Mouse (Mus musculus): ENCODE measurements around the gene Ahnak. TPM values are rescaled to one million over a fixed set of nuclear protein-coding genes. Genes with fewer than 3 reads are reported as not detected.

Gene Ahnak
- polyA plus RNA-seq, 1 experiment from 2014 or later = 30.6 TPM

DNA sequence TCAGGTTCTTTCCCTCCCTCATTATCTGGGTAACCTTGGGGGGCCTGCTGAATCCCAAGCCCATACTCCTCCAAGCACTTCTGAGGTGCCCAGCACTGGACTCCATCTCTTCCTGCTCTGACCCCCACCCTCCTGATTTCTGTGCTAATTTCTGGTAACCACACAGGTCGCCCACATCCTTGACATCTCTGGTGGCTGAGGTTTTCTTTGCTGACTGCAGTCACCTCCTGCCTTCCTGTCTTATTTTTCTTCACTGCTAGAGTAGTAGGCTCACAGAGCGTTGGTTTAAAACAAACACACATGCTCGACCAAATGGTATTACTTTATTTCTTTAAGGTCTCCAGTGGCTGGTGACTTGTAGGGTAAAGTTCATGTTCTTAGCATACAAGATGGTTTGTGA lies 49.1 kb downstream of the Ahnak start:
- H3K27me3 ChIP-seq (ENCODE audit: control insufficient read depth, insufficient read depth, low read length) = no peaks in the 10 kb centered on the region
- no peaks in the 10 kb centered on the region for H3K36me3 ChIP-seq (ENCODE audit: control insufficient read depth, insufficient read depth, low read length)
- no peak for ATAC-seq (ENCODE audit: insufficient number of reproducible peaks, insufficient read depth, low FRiP score, low read depth)
- H3K4me1 ChIP-seq (ENCODE audit: control insufficient read depth in 2 of 2, insufficient read depth in 2 of 2, low read length in 2 of 2) = peaks cover 12 to 13% of the 10 kb centered on the region in 2 experiments
- H3K27ac ChIP-seq (replicated peaks in 1 of 2; ENCODE audit: control insufficient read depth in 1 of 2, insufficient read depth in 1 of 2, low read depth in 2 of 2, low read length in 2 of 2) = no peak overlapping the region
- H3K4me2 ChIP-seq (ENCODE audit: low read length) = no peak overlapping the region
- WGBS = 69% methylated on average over 3 of the region's 3 CpGs
- H3K4me3 ChIP-seq (ENCODE audit: control insufficient read depth in 1 of 2, insufficient read depth in 1 of 2, low read depth in 1 of 2, low read length in 2 of 2) = no peak overlapping the region
- no peaks in the 10 kb centered on the region for H3K9me3 ChIP-seq (ENCODE audit: control insufficient read depth, low read length)
- no peak overlapping the region for H3K9ac ChIP-seq (ENCODE audit: low read length)

DNA sequence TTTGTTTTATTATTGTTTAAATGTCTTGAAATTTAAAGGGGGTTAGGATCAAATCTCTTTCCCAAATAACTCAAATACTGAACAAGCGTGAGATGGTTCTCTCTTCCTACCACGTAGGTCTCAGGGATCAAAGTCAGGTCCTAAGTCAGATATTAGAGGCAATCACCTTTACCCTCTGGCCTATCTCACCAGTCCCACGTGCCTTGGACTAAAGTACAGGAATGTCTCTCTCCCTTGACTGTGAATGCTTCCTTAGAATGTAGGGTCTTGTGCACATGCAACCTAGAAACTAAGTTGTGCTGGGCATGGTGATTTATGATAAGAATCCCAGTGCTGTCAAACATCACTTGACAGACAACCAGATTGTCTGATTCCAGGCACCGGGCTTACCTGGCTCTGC lies 50.2 kb downstream of the Ahnak start:
- Histone ChIP-seq H3K27ac (replicated peaks in 1 of 2; ENCODE audit: control insufficient read depth in 1 of 2, insufficient read depth in 1 of 2, low read depth in 2 of 2, low read length in 2 of 2) (no peak overlapping the region), H3K36me3 (ENCODE audit: control insufficient read depth, insufficient read depth, low read length) (no peaks in the 10 kb centered on the region), H3K4me2 (ENCODE audit: low read length) (no peak overlapping the region), H3K9me3 (ENCODE audit: control insufficient read depth, low read length) (no peaks in the 10 kb centered on the region), H3K27me3 (ENCODE audit: control insufficient read depth, insufficient read depth, low read length) (no peaks in the 10 kb centered on the region), H3K9ac (ENCODE audit: low read length) (no peak overlapping the region), H3K4me1 (ENCODE audit: control insufficient read depth in 2 of 2, insufficient read depth in 2 of 2, low read length in 2 of 2) (peaks cover 6 to 7% of the 10 kb centered on the region in 2 experiments; a peak in 2 of 4 replicates), H3K4me3 (ENCODE audit: control insufficient read depth in 1 of 2, insufficient read depth in 1 of 2, low read depth in 1 of 2, low read length in 2 of 2) (no peak overlapping the region)
- 64% methylated on average over 4 of the region's 4 CpGs for WGBS
- no peak for ATAC-seq (ENCODE audit: insufficient number of reproducible peaks, insufficient read depth, low FRiP score, low read depth)

DNA sequence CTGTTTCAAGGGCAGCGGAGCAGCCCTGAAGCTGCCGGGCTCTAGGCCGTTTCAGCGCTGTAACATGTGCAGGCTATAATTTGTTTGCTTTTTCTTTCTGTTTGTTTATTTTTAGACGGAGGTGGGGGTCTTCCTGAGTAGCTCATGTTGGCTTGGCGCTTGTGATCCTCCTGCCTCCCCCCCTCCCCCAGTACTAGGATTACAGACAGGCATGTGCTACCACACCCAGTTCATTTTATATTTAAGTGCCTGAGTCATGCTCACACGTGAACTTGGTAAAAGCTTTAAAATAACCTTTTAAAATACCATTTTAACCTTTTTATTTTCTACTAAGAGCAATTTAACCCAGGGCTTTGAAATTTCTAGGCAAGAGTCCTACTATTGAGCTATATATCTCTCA lies 50.8 kb downstream of the Ahnak start:
- Histone ChIP-seq H3K36me3 (ENCODE audit: control insufficient read depth, insufficient read depth, low read length) (no peaks in the 10 kb centered on the region), H3K4me3 (ENCODE audit: control insufficient read depth in 1 of 2, insufficient read depth in 1 of 2, low read depth in 1 of 2, low read length in 2 of 2) (no peak overlapping the region), H3K9me3 (ENCODE audit: control insufficient read depth, low read length) (no peaks in the 10 kb centered on the region), H3K27ac (replicated peaks in 1 of 2; ENCODE audit: control insufficient read depth in 1 of 2, insufficient read depth in 1 of 2, low read depth in 2 of 2, low read length in 2 of 2) (no peak overlapping the region), H3K4me2 (ENCODE audit: low read length) (no peak overlapping the region), H3K27me3 (ENCODE audit: control insufficient read depth, insufficient read depth, low read length) (no peaks in the 10 kb centered on the region), H3K9ac (ENCODE audit: low read length) (no peak overlapping the region), H3K4me1 (ENCODE audit: control insufficient read depth in 2 of 2, insufficient read depth in 2 of 2, low read length in 2 of 2) (peaks cover 7 to 8% of the 10 kb centered on the region in 2 experiments; a peak in 2 of 4 replicates)
- 41% methylated on average over 7 of the region's 7 CpGs for WGBS
- no peak for ATAC-seq (ENCODE audit: insufficient number of reproducible peaks, insufficient read depth, low FRiP score, low read depth)

DNA sequence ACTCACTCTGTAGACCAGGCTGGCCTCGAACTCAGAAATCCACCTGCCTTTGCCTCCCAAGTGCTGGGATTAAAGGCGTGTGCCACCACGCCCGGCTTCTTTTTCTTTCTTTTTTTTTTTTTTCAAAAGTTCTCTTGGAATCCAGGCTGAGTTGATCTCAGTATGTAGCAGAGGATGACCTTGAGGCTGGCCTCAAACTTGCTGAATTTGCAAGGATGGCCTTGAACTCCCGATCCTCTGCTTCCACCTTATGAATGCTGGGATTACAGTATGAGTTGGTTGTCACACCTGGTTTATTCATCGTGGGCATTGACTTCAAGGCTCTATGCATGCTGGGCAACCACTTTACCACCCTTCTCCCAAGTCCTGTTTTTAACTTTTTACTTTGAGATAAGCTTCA lies 51.6 kb downstream of the Ahnak start:
- no peak overlapping the region for H3K9ac ChIP-seq (ENCODE audit: low read length)
- H3K4me1 ChIP-seq (ENCODE audit: control insufficient read depth in 2 of 2, insufficient read depth in 2 of 2, low read length in 2 of 2) = peaks cover 7 to 8% of the 10 kb centered on the region in 2 experiments; a peak in 2 of 4 replicates
- ATAC-seq (ENCODE audit: insufficient number of reproducible peaks, insufficient read depth, low FRiP score, low read depth) = no peak
- H3K4me2 ChIP-seq (ENCODE audit: low read length) = no peak overlapping the region
- no peaks in the 10 kb centered on the region for H3K27me3 ChIP-seq (ENCODE audit: control insufficient read depth, insufficient read depth, low read length)
- WGBS = 87% methylated on average over 6 of the region's 6 CpGs
- H3K4me3 ChIP-seq (ENCODE audit: control insufficient read depth in 1 of 2, insufficient read depth in 1 of 2, low read depth in 1 of 2, low read length in 2 of 2) = no peak overlapping the region
- H3K9me3 ChIP-seq (ENCODE audit: control insufficient read depth, low read length) = no peaks in the 10 kb centered on the region
- no peak overlapping the region for H3K27ac ChIP-seq (replicated peaks in 1 of 2; ENCODE audit: control insufficient read depth in 1 of 2, insufficient read depth in 1 of 2, low read depth in 2 of 2, low read length in 2 of 2)
- H3K36me3 ChIP-seq (ENCODE audit: control insufficient read depth, insufficient read depth, low read length) = no peaks in the 10 kb centered on the region

DNA sequence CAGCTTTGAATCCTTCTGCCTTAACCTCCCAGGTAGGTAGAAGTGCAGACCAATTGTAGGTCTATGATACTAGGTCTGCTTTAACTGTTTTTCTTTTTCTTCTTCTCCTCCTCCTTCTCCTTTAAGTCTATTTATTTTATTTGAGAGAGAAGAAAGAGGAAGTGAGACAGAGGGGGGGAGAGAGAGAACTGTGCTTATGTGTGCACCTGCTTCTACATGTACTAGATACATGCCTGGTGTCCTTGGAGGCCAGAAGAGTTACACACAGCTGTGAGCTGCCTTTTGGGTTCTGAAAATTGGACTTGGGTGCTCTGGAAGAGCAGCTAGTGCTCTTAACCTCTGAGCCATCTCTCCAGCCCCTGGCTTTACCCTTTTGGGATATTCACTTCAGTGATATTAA lies 52.0 kb downstream of the Ahnak start:
- Histone ChIP-seq H3K9me3 (ENCODE audit: control insufficient read depth, low read length) (no peaks in the 10 kb centered on the region), H3K9ac (ENCODE audit: low read length) (no peak overlapping the region), H3K4me3 (ENCODE audit: control insufficient read depth in 1 of 2, insufficient read depth in 1 of 2, low read depth in 1 of 2, low read length in 2 of 2) (no peak overlapping the region), H3K4me2 (ENCODE audit: low read length) (no peak overlapping the region), H3K27me3 (ENCODE audit: control insufficient read depth, insufficient read depth, low read length) (no peaks in the 10 kb centered on the region), H3K4me1 (ENCODE audit: control insufficient read depth in 2 of 2, insufficient read depth in 2 of 2, low read length in 2 of 2) (peaks cover 7 to 8% of the 10 kb centered on the region in 2 experiments; a peak in 2 of 4 replicates), H3K36me3 (ENCODE audit: control insufficient read depth, insufficient read depth, low read length) (no peaks in the 10 kb centered on the region), H3K27ac (replicated peaks in 1 of 2; ENCODE audit: control insufficient read depth in 1 of 2, insufficient read depth in 1 of 2, low read depth in 2 of 2, low read length in 2 of 2) (no peak overlapping the region)
- no peak for ATAC-seq (ENCODE audit: insufficient number of reproducible peaks, insufficient read depth, low FRiP score, low read depth)

DNA sequence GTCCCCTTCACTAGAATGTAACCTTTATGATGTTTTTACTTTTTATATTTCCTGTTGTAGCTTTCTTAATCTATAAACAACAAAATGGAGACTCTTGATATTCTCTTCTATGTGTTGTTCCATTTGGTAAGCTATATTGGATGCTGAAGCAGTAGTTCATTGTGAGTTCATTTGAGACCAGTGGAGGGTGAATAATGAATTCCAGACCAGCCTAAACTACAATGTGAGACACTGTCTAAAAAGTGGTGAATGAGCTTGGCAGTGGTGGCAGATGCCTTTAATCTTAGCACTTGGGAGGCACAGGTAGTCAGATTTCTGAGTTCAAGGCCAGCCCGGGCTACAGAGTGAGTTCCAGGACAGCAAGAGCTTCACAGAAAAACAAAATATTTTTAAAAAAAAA lies 54.0 kb downstream of the Ahnak start:
- Histone ChIP-seq H3K27me3 (ENCODE audit: control insufficient read depth, insufficient read depth, low read length) (no peaks in the 10 kb centered on the region), H3K4me3 (ENCODE audit: control insufficient read depth in 1 of 2, insufficient read depth in 1 of 2, low read depth in 1 of 2, low read length in 2 of 2) (no peak overlapping the region), H3K9ac (ENCODE audit: low read length) (no peak overlapping the region), H3K27ac (replicated peaks in 1 of 2; ENCODE audit: control insufficient read depth in 1 of 2, insufficient read depth in 1 of 2, low read depth in 2 of 2, low read length in 2 of 2) (no peak overlapping the region), H3K36me3 (ENCODE audit: control insufficient read depth, insufficient read depth, low read length) (no peaks in the 10 kb centered on the region), H3K9me3 (ENCODE audit: control insufficient read depth, low read length) (no peaks in the 10 kb centered on the region), H3K4me1 (ENCODE audit: control insufficient read depth in 2 of 2, insufficient read depth in 2 of 2, low read length in 2 of 2) (peaks cover 19 to 22% of the 10 kb centered on the region in 2 experiments), H3K4me2 (ENCODE audit: low read length) (no peak overlapping the region)
- 90% methylated on average over 1 of the region's 1 CpGs for WGBS
- ATAC-seq (ENCODE audit: insufficient number of reproducible peaks, insufficient read depth, low FRiP score, low read depth) = no peak

DNA sequence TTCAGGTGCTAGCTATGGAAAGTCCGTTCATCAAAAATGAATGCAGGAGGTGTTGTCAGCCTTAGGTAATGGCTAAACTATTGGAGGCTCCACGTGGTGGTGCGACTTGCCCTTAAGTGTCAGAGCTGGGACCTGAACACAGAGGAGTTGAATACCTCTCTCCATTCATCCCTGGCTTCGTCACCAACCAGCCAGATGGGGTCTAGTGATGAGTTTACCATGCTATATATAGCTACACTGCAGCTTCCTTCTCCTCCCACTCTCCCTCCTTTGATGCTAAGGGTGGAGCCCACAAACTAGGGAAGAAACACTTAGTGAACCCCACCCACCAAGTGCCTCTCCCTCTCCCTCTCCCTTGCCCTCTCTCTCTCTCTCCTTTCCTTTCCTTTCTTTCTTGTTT lies 55.2 kb downstream of the Ahnak start:
- no peaks in the 10 kb centered on the region for H3K36me3 ChIP-seq (ENCODE audit: control insufficient read depth, insufficient read depth, low read length)
- no peak overlapping the region for H3K4me3 ChIP-seq (ENCODE audit: control insufficient read depth in 1 of 2, insufficient read depth in 1 of 2, low read depth in 1 of 2, low read length in 2 of 2)
- H3K27ac ChIP-seq (replicated peaks in 1 of 2; ENCODE audit: control insufficient read depth in 1 of 2, insufficient read depth in 1 of 2, low read depth in 2 of 2, low read length in 2 of 2) = no peak overlapping the region
- peaks cover 19 to 26% of the 10 kb centered on the region in 2 experiments for H3K4me1 ChIP-seq (ENCODE audit: control insufficient read depth in 2 of 2, insufficient read depth in 2 of 2, low read length in 2 of 2)
- H3K9ac ChIP-seq (ENCODE audit: low read length) = no peak overlapping the region
- H3K9me3 ChIP-seq (ENCODE audit: control insufficient read depth, low read length) = no peaks in the 10 kb centered on the region
- ATAC-seq (ENCODE audit: insufficient number of reproducible peaks, insufficient read depth, low FRiP score, low read depth) = no peak
- 41% methylated on average over 4 of the region's 4 CpGs for WGBS
- H3K27me3 ChIP-seq (ENCODE audit: control insufficient read depth, insufficient read depth, low read length) = no peaks in the 10 kb centered on the region
- no peak overlapping the region for H3K4me2 ChIP-seq (ENCODE audit: low read length)

DNA sequence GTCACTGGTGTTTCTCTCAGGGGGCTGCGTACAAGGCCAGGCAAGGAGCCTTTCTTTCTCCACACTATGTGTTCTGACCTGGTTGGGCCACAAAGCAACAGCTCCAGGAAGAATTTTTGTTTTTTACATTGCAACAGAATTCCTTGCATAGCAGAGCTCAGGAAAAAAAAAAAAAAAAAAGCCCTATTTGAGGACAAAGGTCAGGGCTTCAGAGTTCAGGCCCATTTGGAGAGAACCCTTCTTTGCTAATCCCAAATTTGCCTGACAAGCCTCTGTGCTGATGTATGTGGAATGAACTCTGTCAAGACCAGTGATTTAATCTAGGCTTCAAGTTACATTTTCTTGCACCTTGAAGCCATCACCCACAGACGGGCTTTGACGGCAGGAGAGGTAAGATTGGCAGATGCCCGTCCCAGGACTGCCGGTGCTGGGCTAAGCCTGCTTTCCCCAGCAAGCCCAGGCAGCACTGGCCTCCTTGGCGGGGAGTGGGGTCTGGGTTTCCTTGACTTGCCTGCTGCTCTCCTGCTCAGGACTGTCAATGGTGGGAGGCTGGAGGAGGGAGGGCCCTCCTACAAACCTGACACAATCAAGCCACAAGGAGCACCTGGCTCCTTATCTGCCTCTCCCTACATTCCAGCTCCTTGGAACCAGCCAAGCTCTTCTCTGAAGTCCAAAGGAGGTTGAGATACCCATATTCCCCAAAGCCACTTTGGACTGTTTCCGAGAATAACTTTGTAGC lies 58.3 kb downstream of the Ahnak start:
- H3K27me3 ChIP-seq (ENCODE audit: control insufficient read depth, insufficient read depth, low read length) = no peaks in the 10 kb centered on the region
- no peak for ATAC-seq (ENCODE audit: insufficient number of reproducible peaks, insufficient read depth, low FRiP score, low read depth)
- no peak overlapping the region for H3K4me2 ChIP-seq (ENCODE audit: low read length)
- H3K36me3 ChIP-seq (ENCODE audit: control insufficient read depth, insufficient read depth, low read length) = no peaks in the 10 kb centered on the region
- H3K4me3 ChIP-seq (ENCODE audit: control insufficient read depth in 1 of 2, insufficient read depth in 1 of 2, low read depth in 1 of 2, low read length in 2 of 2) = no peak overlapping the region
- H3K9ac ChIP-seq (ENCODE audit: low read length) = no peak overlapping the region
- no peaks in the 10 kb centered on the region for H3K9me3 ChIP-seq (ENCODE audit: control insufficient read depth, low read length)
- peaks cover 19 to 28% of the 10 kb centered on the region in 2 experiments for H3K4me1 ChIP-seq (ENCODE audit: control insufficient read depth in 2 of 2, insufficient read depth in 2 of 2, low read length in 2 of 2)
- peak overlapping the region; percentile 61 to 69 for H3K27ac ChIP-seq (replicated peaks in 1 of 2; ENCODE audit: control insufficient read depth in 1 of 2, insufficient read depth in 1 of 2, low read depth in 2 of 2, low read length in 2 of 2)
- WGBS = 46% methylated on average over 7 of the region's 7 CpGs

Measured in heart, embryonic 14.5 days (tissue).